Mouse (Mus musculus) neural tube, embryonic 14.5 days (tissue): ENCODE measurements around the gene Lrrd1. TPM values are rescaled to one million over a fixed set of nuclear protein-coding genes. Genes with fewer than 3 reads are reported as not detected.
A peak's percentile ranks its signal among the peaks of the same experiment; 100 is the strongest.
"Not testable (repeated sequence)": the region's sequence is repeated elsewhere in the genome, so short reads cannot be mapped to it uniquely, and the experiment has no call there.

ENCODE experiments used
- ATAC-seq: fragments of 200-750 bp; cut with Nextera tagmentation; 2 replicates; pipeline ENCODE4 v1.8.0; 2017; ENCODE audit warnings: low read depth, mild to moderate bottlenecking, moderate TSS enrichment, moderate library complexity
- H3K27ac ChIP-seq: fragments of 300-500 bp; sonication (generic); 2 replicates; pipeline ENCODE4 v1.5.1; 2014; ENCODE audit warnings: low read depth, mild to moderate bottlenecking, control low read depth, low read length, moderate library complexity, mixed read lengths
- H3K27me3 ChIP-seq: fragments of 300-500 bp; sonication (generic); 2 replicates; pipeline ENCODE4 v1.6.1; 2014; ENCODE audit warnings: low read length; ENCODE audit not compliant: control insufficient read depth, insufficient read depth
- H3K36me3 ChIP-seq: fragments of 300-500 bp; sonication (generic); 2 replicates; pipeline ENCODE4 v1.6.1; 2014; ENCODE audit warnings: low read length, mixed read lengths; ENCODE audit not compliant: control insufficient read depth, insufficient read depth
- H3K4me1 ChIP-seq: fragments of 300-500 bp; sonication (generic); 2 replicates; pipeline ENCODE4 v1.6.1; 2014; ENCODE audit warnings: low read length; ENCODE audit not compliant: control insufficient read depth, insufficient read depth
- H3K4me2 ChIP-seq: fragments of 300-500 bp; sonication (generic); 2 replicates; pipeline ENCODE4 v1.6.1; 2014; ENCODE audit warnings: mild to moderate bottlenecking, low read depth, low read length, control low read depth
- H3K4me3 ChIP-seq: fragments of 300-500 bp; sonication (generic); 2 replicates; pipeline ENCODE4 v1.5.1; 2014; ENCODE audit warnings: low read depth, low read length, control low read depth, mixed read lengths
- H3K9ac ChIP-seq: fragments of 300-500 bp; sonication (generic); replicated peaks from 2 replicates; pipeline ENCODE4 v1.6.1; 2014; ENCODE audit warnings: low read depth, mild to moderate bottlenecking, control low read depth, low read length, mixed read lengths
- H3K9me3 ChIP-seq: fragments of 300-500 bp; sonication (generic); 2 replicates; pipeline ENCODE4 v1.6.1; 2016; ENCODE audit warnings: low read length; ENCODE audit not compliant: control insufficient read depth
- WGBS: fragments of 180-500 bp; shearing (Covaris S2); extraction: QIAGEN DNeasy Blood & Tissue Kit; methylation state at CpG from one replicate; pipeline ENCODE4 v1.1.7; 2014; 5-methylcytosine and 5-hydroxymethylcytosine counted together
- polyA plus RNA-seq: library from polyadenylated mRNA; unstranded; fragments of >200 nt; fragmentation: Nextera tagmentation; extraction: Ambion mirVana; gene quantifications from 2 replicates; pipeline ENCODE4 v1.2.1, GENCODE M21; 2014

Lrrd1 gene
- polyA plus RNA-seq = 0.09 and 0.11 TPM in 2 replicates

DNA sequence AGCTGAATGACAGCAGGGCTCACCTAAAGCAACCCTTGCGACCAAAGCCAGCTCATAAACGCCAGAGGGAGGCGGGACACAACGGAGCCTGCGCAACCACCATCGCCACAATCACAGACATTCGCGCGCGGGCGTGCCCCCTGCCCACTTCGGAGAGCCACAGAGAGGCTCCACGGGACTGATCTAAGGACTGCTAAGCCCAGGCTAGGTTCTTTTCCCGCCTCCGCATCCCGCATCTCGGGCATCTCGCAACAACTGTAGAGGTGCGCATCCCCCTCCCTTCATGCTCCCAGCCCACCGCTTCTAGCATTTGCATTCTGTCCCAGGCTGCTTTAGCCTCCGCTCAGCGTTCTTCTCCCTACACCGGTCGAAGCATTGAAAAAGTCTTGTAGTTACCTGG, at the start of gene Lrrd1:
Gene Lrrd1, plus strand, starts transcription at position 148 of the 400 bp plus-strand sequence.
- peak; percentile 68; the same call in 1 of the 2 replicates for ATAC-seq
- Histone ChIP-seq H3K9ac (peak within 1 kb of the TSS; percentile 37; the same call in 1 of the 2 replicates), H3K27me3 (no peaks in the 10 kb centered on the region), H3K9me3 (no peaks in the 10 kb centered on the region), H3K36me3 (no peaks in the 10 kb centered on the region), H3K27ac (no peak within 1 kb of the TSS), H3K4me2 (peak within 1 kb of the TSS; percentile 55), H3K4me1 (no peaks in the 10 kb centered on the region), H3K4me3 (peak within 1 kb of the TSS; percentile 29)
- WGBS = 3% methylated on average over 24 of the region's 24 CpGs

DNA sequence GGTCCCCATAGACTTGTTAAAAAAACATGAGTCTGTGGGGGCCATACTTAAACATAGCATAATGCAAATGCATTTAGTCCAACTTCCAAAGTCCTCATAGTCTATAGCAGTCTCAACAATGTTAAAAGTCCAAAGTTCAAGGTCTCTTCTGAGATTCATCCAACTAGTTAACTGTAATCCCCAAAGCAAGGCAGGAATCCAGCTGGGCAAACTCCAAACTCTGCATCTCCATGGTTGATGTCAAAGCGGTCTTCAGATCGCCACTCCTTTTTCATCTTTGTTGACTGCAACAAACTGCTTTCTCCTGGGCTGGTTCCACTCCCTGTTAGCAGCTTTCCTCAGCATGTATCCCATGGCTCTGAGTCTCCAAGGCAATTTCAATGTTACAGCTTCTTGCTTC, 47.9 kb upstream of the Lrrd1 start:
- not testable (repeated sequence) for H3K27ac ChIP-seq, H3K27me3 ChIP-seq, H3K4me2 ChIP-seq, H3K36me3 ChIP-seq, ATAC-seq, H3K9me3 ChIP-seq, H3K4me3 ChIP-seq, H3K9ac ChIP-seq
- peaks cover 10% of the 10 kb centered on the region for H3K4me1 ChIP-seq
- 96% methylated on average over 2 of the region's 2 CpGs for WGBS

DNA sequence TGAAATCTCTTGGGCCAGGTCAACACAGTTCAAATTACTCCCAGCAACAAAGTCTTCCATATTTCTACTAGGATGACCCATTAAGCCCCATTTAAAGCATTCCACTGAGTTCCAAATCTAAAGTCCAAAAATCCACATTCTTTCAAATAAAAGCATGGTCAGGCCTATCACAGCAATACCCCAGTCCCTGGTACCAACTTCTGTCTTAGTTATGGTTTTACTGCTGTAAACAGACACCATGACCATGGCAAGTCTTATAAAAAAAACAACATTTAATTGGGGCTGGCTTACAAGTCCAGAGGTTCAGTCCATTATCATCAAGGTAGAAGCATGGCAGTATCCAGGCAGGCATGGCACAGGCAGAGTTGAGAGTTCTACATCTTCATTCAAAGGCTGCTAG, 46.3 kb upstream of the Lrrd1 start:
- not testable (repeated sequence) for H3K27me3 ChIP-seq, ATAC-seq, H3K9ac ChIP-seq, H3K9me3 ChIP-seq, H3K4me3 ChIP-seq, H3K27ac ChIP-seq, H3K4me2 ChIP-seq, H3K36me3 ChIP-seq
- H3K4me1 ChIP-seq = peaks cover 10% of the 10 kb centered on the region

DNA sequence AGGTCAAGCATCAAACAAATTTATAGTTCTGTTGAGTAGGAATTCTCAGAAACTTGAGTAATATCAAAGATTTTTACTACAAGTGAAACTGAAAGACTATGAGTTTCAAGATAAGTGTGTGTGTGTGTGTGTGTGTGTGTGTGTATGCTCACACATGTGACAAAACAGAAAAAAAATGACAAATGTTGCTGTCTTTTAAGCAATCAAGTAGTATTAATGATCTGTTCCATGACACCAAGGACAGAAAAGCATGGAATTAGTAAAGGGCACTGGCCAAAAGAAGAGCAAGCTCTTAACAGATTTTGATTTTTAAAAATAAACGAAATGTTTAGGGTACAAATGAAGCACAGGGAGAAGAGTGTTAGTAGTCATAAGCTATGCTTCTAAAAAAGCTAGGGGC, 44.9 kb upstream of the Lrrd1 start:
- H3K27me3 ChIP-seq = no peaks in the 10 kb centered on the region
- 92% methylated on average over 1 of the region's 1 CpGs for WGBS
- H3K4me2 ChIP-seq = no peak overlapping the region
- no peak overlapping the region for H3K9ac ChIP-seq
- no peaks in the 10 kb centered on the region for H3K9me3 ChIP-seq
- no peaks in the 10 kb centered on the region for H3K36me3 ChIP-seq
- no peak overlapping the region for H3K27ac ChIP-seq
- H3K4me3 ChIP-seq = no peak overlapping the region
- ATAC-seq = no peak
- H3K4me1 ChIP-seq = peaks cover 14% of the 10 kb centered on the region

DNA sequence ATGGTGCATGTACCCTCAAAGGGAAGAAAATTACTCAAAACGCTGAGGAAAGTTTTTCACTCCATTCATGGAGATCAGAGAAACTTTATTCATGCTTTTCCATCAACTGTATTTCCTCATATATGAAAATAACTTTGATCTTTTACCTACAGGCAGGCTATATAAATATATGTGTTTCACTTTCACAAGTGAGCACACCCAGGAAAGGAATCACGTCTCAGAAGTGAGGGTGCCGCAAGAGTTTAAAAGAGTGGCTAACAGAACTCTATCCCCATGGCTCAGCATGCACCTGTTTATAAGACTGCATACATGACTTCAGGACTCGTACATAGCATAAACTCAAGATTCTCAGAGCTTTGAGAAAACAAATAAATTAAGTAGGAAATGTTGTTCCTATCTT, 44.1 kb upstream of the Lrrd1 start:
- no peaks in the 10 kb centered on the region for H3K9me3 ChIP-seq
- 81% methylated on average over 4 of the region's 4 CpGs for WGBS
- ATAC-seq = no peak
- peaks cover 14% of the 10 kb centered on the region for H3K4me1 ChIP-seq
- no peaks in the 10 kb centered on the region for H3K27me3 ChIP-seq
- peak overlapping the region; percentile 42 for H3K4me2 ChIP-seq
- H3K36me3 ChIP-seq = no peaks in the 10 kb centered on the region
- H3K4me3 ChIP-seq = peak overlapping the region; percentile 20; the same call in 1 of the 2 replicates
- no peak overlapping the region for H3K27ac ChIP-seq
- H3K9ac ChIP-seq = 0 out of 2 replicates have a peak overlapping the region, but pooled peaks have one; percentile 7

DNA sequence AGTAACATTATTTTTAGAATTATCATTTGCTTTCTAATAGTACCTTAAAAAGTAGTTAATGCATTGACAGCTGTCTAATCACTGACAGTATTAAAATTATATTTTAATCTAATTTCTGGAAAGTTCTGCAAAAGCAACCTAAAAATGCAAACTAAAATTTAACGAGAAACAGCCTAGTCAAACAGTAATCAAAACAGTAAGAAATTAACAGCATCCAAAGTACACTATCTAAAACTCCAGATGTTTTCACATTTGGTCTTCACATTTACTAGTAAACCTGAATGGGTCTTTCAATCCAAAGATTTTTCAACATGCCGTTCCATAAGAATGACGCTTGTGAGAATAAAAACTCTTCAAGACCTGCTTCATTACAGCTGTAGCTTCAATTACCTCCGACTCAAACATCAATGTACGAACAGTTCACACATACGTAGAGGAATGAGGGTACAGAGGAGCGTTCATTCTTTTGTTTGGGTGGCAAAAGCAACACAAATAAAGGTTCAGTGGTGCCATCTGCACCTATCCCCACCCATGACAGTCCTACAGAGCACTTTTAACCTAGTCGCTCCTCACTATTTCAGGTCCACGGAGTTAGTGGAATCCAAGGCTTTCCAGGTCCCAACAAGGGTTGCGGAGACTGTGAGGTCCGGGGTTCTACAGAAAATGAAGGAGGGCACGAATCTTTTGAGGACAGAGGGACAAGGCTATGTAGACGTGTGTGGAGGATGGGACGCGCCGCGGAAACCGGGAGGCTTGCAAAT, 43.1 kb upstream of the Lrrd1 start:
- peak overlapping the region; percentile 87 for H3K4me2 ChIP-seq
- no peaks in the 10 kb centered on the region for H3K27me3 ChIP-seq
- peak overlapping the region; percentile 69 for H3K9ac ChIP-seq
- H3K27ac ChIP-seq = peak overlapping the region; percentile 89
- peaks cover 14% of the 10 kb centered on the region for H3K4me1 ChIP-seq
- H3K4me3 ChIP-seq = peak overlapping the region; percentile 86
- ATAC-seq = peak; percentile 15
- 5% methylated on average over 18 of the region's 18 CpGs for WGBS
- H3K9me3 ChIP-seq = no peaks in the 10 kb centered on the region
- no peaks in the 10 kb centered on the region for H3K36me3 ChIP-seq

DNA sequence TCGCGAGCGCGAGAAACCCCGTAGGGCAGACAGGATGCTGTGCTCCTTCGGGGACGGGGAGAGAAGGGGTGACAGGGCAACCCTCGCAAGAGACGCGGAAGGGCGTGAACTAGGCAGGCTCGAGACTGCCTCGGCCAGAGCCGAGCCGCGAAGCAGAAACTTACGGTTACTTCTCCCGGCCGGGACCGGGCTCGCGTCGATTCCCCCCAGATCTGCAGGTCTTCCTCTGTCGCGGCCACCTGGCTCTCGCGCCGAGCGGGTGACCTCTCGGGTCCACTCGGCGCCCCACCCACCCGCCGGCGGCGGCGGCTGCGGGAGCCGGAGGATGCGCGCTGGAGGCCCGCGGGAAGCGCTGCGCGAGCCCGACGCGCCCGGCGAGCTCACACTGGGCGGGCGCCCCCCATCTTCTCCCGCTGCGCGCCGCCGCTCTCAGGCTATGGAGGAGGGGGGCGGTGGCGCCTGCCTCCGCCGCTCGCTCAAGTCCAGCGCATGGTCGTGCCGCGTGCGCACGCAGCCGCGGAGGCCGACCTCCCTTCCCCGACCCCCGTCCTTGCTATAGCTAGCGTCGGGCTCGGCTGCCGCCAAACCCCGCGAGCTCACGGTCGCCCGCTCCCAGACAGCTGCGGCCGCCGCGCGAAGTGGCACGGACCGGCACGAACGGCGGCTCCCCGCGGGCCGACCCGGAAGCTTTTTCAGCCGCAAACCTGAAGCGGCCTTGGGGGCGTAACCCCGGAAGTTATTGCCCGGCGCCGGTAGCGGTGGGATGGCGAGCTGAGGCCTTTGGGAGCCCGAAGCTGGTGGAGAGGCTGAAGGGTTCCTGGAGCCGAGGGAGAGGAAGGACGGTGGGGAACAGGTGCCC, 42.3 kb upstream of the Lrrd1 start, which contains the start of the genes Ankib1 and Krit1:
Gene Ankib1, minus strand, starts transcription at position 493 of the 859 bp plus-strand sequence.
Gene Krit1, plus strand, starts transcription at position 752 of the 859 bp plus-strand sequence.
- under 1% methylated on average over 101 of the region's 109 CpGs for WGBS
- ATAC-seq = peak; percentile 96

DNA sequence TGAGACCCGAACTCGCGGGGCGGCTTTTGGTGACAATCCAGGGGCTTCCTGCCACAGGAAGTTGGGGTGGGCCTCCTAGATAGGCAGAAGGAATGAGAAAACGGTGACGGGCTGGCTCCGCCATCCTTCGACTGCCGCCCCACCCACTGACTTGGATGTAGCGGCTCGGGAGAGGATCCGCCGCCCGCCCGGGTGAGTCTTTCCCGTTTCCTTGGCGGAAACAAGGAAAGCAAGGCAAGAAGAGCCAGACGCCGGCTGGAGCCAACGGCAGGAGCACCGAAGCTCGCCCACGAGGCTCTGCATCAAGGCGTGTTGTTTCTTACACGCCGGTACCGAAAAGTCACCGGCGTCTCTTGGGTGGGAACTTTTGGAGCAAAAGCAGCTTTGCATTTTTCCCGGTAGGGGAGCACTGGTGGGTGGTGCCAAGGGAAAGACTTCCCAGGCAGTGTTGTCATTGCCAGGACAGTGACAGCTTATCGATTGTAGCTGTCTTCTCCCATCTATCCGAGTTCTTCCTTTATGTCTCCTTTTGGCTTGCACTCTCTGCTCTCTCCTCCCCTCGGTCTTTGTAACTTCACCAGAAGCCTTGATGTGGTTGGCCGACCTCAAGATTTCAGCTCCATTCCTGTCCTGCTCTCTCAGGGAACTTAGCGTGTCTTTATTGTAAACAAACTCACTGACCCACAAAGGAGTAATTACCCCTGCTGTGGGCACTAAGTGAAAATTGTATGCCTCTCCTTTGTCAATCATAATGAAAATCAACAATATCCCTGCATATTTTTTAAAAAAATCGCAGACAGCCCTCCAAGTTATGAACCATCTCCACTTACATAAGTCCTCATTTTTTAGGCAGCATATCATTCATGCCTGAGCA, 41.4 kb upstream of the Lrrd1 start:
- no peaks in the 10 kb centered on the region for H3K27me3 ChIP-seq
- H3K4me3 ChIP-seq = peak overlapping the region; percentile 86
- ATAC-seq = peak; percentile 81
- WGBS = under 1% methylated on average over 36 of the region's 36 CpGs
- no peaks in the 10 kb centered on the region for H3K9me3 ChIP-seq
- H3K4me1 ChIP-seq = peaks cover 14% of the 10 kb centered on the region
- H3K27ac ChIP-seq = peak overlapping the region; percentile 89
- no peaks in the 10 kb centered on the region for H3K36me3 ChIP-seq
- peak overlapping the region; percentile 87 for H3K4me2 ChIP-seq
- peak overlapping the region; percentile 69 for H3K9ac ChIP-seq

More for the DNA sequence above, 42.3 kb upstream of the Lrrd1 start, which contains the start of the genes Ankib1 and Krit1:
- H3K27ac ChIP-seq = peak within 1 kb of the TSS; percentile 89
- peak within 1 kb of the TSS; percentile 69 for H3K9ac ChIP-seq
- no peaks in the 10 kb centered on the region for H3K27me3 ChIP-seq
- H3K36me3 ChIP-seq = no peaks in the 10 kb centered on the region
- no peaks in the 10 kb centered on the region for H3K9me3 ChIP-seq
- peaks cover 14% of the 10 kb centered on the region for H3K4me1 ChIP-seq
- peak within 1 kb of the TSS; percentile 86 for H3K4me3 ChIP-seq
- peak within 1 kb of the TSS; percentile 87 for H3K4me2 ChIP-seq
